Mouse (Mus musculus) CD4-positive helper T cell, adult 2 months (primary cell): ENCODE results near the gene Rps3a1.

Experiments used
- DNase-seq: peaks from one replicate; pipeline ENCODE4 v3.0.0-alpha.2; 2012; ENCODE audit warnings: low read depth, missing footprints, low spot score

The Rps3a1 gene

DNA sequence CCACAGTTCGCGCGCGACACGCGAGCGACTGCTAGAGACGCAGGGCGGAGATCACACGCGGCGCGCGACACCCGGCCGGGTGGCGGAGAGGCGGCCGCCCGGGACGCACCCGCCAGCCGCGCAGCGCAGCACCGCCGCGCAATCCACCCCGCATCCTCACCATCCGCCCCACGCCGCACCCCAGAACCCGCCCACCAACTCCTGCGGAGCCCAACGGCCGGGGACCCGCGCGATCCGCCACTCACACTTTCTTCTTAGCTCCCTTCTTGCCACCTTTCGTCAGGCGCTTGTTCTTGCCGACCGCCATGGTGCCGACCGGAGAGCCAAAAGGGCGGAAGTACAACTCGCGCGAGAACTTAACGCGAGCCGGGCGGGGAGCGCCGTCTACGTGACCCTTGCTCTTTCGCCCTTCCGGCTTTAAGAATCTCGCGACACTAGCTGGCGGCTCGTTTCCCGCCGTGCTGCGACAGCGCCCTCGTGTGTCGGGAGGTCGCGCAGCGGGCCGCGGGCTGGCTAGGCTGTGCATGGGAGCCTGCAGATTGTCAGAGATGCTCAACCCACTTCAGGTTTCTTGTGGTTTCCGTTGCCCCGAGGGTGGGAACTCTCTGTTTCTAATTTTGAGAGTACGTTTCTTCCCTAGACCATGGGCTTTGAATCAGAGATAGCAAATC, at the start of gene Rps3a1:
Rps3a1 (minus strand) TSS at position 440 of the 671 bp plus-strand sequence.
- DNase-seq = peak; percentile 99

DNA sequence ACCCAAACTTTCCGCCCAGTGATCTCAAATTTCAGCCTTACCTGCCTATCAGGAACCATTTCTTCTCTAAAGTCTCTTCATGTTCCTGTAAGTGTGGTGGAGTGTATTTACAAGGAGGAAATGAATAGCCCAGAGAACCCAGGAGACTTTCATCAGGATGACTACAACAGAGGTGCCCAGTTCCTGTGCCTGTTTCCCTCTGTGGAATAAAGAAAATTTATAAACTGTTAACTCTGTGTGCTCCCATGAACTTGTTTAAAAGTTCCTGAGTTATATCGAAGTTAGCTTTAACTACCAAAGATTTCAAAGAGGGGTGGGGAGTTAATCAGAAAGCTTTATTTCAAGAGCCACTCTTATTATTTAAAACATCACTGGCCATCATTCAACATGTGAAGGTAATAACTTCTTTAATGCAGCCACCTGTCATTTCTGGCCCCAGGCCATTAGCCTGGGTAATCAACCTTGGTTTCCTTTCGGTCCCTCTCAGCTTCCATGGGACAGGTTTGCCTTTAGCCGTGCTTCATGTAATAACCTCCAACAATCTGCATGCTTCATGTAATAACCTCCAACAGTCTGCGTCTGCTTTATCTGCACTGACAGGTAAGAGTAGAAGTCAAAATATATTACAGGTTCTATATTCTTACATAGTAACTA, 45.4 kb upstream of the Rps3a1 start:
- no peak for DNase-seq

DNA sequence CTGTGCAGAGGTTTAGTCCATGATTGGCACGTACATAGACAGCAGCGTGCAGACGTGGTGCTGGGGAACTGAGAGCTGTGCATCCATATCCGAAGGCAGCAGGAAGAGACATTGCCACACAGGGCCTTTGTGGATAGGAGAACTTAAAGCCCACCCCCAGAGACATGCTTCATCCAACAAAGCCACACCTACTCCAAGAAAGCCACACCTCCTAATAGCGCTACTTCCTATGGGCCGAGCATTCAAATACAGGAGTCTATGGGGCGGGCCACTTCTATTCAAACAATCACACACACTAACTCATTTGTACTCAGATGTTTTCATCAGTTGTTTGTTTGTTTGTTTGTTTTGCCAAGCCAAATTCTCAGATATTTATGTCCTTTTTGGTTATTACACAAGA, 42.0 kb upstream of the Rps3a1 start:
- no peak for DNase-seq

DNA sequence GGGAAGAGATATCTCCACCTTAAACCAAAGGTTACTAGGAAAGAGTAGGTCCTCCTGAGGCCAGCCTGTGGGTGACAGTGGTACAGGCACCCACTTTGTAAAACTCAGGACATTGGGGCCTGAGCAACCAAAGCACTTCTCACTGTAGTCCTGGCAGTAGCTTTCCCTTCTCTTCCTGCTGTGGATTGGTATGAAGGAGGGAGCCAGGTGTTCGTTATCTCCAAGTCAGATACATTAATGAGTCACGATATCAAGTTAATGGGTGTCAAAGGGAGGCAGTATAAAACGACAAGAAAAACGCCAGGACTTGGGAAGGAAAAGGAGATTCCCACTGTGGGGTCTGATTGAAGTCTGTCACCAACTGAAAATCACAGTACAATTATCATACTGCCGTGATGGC, 38.6 kb upstream of the Rps3a1 start:
- DNase-seq = no peak

DNA sequence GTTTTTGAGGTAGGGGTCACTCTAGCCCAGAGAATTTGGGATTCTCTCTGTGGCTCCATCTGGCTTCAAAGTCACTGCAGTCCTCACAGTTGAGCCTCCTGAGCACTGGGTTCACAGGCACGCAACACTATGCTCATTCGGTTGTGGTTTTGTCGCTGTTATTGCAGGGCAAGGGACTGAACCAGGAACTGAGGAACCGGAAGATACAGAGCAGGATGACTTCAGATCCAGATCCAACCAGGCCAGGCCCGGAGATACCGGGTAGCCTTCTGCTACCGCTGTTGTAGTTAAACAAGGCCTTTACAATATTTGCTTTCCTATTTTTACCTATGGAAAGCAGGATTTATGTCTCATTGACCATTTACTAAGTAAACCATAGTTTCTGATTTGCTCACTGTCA, 37.2 kb upstream of the Rps3a1 start:
- DNase-seq = no peak

DNA sequence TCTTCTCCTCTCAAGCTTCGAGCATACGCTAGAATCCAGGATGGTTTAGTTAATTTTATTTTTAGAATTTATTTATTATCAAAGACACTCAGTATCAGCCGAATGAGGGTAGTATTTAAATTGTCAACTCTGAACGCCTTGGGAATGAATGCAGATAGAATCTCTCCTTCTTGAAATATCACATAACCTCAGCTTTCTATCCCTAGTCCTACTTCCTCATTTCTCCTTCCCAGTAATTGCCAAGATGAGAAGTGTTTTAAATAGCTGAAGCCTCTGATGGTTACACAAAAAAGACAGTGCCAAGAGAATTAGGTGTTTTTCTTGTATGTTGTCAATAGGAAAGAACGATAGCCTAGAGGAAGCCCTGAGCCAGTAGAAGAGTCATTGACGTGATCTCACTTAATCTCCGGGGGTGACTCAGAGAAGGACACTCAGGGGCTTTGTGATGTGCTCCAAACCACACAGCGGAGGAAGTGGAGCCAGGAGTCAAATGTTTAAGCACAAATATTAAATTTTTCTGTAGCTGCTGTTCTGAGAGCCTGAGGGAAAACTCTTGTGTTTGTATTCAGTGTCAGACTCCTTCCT, 26.4 kb upstream of the Rps3a1 start:
- no peak for DNase-seq

DNA sequence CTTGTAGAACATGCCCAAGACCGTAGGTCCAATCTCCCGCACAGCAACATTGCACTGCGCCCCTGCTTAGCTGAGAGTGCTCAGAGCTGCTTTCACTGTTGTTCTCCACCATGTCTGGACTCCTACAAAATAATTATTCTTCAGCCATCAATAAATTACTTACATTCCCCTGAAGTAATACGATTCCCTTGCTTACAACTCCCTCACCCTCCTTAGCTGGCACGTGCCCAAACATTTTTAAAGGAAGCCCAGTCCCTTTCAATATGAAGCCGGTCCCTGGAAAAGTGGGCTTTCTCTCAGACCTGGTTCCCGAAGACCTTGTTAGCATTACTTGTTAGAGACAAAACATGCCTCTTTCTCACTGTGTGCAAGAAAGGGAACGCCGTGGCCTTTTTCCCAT, 7.0 kb upstream of the Rps3a1 start:
- DNase-seq = no peak

DNA sequence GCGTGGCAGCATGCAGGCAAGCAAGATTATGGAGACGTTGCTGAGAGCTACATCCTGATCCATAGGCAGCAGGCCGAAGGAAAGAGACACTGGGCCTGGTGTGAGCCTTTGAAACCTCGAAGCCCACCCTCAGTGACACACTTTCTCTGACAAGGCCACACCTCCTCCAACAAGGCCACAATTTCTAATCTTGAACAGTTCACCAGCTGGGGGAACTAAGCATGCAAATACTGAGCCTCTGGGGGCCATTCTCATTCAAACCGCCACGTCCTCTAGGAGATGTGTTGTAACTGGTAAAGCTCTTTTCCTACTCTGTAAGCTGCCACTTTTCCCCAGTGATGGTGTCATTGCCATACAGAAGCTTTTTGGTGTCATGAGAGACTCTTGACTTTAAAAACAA, 6.6 kb upstream of the Rps3a1 start:
- no peak for DNase-seq

DNA sequence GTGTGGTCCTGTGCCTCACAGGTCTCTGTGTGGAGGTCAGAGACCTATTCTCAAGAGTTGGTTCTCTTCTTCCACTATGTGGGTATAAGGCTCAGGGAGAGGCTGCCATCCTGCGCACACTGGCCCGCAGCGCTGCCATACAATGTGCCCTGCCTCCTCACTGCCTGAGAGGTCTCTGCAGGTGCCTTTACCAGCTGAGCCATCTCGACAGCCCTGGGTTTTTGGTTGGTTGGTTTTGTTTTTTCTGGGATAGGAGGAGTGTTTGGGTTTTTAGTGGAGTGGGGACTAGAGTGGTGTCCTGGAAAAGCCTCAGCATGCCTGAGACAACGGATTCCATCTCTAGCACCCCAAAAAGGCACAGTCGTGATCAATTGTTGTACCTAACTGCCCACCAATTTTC, 841 bp upstream of the Rps3a1 start:
- DNase-seq = no peak

DNA sequence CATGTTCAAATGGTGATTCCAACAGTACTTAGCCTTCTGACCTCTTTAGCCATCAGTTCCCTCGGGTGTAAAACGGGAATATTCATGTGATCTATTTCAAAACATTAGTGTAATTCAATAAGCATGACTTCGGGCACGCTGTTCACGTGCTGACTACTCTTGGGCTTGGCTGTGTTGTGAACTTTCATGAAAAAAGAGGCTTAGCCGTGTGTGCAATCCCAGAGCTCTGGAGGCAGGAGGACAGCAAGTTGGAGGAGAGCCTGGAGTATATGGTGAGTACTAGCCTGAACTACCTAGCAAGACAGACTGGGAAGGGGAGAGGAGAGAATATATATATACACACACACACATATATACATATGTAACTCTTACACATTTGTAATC, 424 bp upstream of the Rps3a1 start:
- no peak for DNase-seq

DNA sequence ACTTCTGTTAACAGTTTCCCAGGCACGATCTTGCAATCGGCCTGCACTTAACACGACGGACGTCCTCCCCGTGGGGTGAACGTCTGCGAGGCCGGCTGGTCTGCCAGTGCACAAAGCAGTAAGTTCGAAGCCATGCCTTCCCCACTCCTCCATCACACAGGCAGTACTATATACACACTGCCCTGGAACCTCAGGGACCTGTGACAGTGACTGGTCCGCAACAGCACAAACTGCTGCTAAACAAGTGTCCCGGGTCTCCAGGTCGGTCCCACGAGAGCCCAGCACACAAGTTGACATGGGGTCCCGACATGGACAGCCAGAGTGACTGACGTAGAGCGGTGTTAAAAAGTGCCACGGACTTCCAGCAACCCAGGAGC, 628 bp downstream of the Rps3a1 start:
- DNase-seq = no peak

DNA sequence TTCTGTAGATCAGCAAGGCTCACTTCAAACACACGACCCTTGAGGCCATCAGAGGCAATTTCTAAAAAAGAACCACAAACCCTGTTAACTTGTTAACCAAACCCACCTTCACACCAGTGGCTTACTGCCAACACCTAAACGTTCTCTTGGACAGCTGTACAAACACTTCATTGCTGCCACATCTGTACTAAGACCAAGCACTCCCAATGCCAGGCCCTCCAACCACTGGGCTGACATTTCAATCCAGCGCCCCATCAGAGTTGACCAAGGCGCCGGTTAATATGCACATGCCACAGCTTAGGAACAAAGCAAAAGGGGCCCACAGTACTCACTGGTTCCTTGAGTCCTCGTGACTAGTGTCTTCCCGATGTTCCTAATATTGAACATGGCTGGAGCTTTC, 1.1 kb downstream of the Rps3a1 start:
- no peak for DNase-seq

DNA sequence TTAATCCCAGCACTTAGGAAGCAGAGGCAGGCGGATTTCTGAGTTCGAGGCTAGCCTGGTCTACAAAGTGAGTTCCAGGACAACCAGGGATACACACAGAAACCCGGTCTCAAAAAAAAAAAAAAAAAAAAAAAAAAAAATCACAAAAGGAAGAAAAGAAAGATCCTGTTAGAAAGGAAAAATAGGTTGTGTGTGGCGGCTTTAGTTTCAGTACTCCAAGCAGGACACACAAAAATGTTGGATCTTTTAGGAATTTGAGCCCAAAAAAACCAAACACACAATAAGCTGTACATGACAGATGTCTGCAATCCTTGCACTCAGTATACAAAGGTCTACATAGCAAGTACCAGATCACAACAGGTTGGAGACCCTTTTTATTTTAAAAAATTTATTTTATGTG, 2.8 kb downstream of the Rps3a1 start:
- no peak for DNase-seq

DNA sequence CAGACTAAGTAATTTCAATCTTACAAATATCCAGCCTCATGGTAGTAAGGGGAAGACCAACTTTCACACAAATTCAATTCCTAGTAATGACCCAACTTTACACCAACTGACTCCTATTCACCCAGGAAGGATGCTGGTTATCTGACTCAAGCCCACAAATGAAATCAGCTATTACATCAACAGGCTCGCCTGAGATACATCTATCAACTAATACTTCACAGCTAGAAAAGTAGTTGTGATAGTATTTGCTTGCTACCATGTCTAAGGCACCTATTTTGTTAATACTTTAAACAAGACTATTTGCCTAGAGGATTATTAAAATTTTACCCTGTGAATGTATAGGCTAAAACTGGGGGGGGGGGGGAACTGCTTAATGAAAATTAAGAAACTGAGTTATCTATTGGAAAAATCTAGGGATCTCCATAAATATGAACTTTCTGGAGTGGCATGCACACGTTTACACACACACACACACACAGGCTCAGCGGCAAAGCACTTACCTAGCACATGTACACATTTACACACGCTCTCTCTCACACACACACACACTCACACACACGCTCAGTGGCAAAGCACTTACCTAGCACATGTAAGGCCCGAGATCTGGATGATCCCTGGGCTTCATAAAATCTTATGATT, 5.4 kb downstream of the Rps3a1 start:
- DNase-seq = no peak

DNA sequence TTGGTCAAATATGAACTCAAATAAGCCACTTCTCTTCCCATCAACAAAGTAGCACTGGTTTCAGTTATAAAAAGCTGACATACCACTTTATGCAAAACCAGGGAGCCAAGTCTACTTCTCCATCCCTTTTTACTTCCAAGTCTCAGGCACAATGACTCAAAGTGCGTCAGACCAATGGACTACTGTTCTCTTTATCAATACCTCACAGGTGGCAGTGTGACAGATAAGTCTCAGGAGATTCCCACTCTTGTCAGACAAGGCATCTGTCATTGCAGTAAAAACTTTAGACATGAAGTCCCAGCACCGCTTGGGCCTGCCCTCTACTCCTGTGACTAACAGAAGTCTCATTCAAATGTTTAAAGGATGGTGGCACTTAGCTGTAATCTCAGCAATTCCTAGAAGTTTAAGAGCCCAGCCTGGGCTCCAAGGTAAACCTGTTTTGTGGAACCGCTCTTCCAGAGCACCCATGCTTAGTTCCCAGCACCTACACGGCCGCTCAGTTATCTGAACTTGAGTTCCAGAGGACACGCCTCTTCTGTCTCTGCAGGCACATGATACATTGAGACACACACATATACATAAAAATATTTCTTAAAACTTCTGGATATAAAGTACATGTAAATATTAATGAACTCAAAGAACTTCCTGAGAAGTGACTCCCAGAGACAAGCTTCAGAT, 6.5 kb downstream of the Rps3a1 start:
- no peak for DNase-seq

DNA sequence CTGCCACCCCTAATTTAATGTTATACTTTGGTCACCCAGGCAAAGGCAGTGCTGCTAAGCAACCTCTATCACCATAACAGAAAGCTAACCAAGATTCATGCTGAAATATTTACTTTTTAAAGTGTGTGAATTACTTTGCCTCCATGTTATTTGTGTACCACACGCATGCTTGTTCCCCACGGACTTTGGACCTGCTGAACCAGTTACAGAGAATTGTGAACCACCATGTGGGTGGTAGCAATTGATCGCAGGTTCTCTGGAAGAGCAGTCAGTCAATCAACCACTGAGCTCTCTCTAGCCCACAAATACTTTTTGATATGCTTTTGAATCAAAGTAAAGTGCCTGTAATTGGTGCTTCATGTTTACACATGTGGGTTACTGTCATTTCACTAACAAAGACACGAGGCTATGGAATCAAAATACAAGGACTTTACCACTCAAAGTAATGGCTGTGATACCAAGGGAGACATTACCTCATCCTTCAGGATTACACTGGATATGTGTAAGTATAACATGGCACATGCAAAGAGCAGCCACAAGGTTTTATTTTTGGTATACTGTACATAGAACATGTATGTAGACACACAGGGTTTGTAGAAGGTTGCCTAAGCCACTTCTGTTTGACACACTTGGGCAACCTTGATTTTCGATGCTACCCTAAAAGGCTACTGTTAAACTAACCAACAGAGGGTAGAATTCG, 7.4 kb downstream of the Rps3a1 start:
- no peak for DNase-seq

DNA sequence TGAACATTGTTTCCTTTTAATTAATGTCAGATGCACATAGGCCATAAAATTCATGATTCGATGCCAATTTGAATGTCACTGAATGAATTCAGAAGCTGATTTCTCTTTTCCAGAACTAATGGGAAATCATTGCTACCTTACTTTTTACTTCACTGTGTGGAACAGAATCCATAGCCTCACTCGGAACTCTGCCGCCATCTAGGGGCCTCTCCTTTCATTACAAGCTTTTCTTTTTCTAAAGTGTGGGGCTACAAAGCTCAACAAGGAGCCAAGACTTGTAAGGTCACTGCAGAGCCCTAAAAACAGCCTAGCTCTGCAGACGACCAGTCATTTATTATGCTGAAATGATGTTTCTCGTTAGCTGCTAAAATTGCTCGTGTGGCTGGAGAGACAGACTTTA, 12.7 kb downstream of the Rps3a1 start:
- peak; percentile 51 for DNase-seq

DNA sequence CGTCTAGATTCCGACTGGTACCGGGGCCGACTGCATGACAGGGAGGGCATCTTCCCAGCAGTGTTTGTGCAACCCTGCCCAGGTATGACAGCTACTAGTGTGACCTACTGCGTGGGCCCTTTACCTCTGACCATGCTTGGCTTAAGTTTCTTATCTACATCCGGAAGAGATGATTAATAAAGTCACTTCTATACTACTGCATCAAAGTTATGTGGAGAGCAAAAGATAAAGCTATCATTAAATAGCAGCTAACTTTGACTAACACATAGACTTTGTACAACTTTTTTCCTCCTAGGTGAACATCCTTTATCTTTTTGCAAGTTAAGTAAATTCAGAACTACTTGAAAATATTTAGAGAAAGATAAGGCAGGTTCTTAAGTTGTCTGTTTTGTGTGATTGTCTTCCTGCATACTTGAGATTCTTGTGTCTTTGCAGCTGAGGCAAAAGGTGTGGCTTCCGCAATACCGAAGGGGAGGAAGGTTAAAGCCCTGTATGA, 19.2 kb downstream of the Rps3a1 start:
- DNase-seq = no peak

DNA sequence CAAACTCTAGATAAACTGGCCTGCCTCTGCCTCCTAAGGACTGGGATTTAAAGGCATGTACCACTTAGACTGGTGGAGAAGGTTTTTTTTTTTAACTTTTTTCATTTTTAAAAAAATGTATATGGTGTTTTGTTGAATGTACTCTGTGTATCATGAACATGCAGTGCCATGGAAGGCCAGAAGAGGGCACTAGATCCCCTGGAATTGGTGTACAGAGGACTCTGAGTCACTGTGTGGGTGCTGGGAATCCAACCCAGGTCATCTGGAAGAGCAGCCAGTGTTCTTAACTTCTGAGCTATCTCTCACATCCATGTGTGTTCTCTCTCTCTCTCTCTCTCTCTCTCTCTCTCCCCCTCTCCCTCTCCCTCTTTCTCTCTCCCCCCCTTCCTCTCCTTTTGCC, 20.3 kb downstream of the Rps3a1 start:
- DNase-seq = no peak

DNA sequence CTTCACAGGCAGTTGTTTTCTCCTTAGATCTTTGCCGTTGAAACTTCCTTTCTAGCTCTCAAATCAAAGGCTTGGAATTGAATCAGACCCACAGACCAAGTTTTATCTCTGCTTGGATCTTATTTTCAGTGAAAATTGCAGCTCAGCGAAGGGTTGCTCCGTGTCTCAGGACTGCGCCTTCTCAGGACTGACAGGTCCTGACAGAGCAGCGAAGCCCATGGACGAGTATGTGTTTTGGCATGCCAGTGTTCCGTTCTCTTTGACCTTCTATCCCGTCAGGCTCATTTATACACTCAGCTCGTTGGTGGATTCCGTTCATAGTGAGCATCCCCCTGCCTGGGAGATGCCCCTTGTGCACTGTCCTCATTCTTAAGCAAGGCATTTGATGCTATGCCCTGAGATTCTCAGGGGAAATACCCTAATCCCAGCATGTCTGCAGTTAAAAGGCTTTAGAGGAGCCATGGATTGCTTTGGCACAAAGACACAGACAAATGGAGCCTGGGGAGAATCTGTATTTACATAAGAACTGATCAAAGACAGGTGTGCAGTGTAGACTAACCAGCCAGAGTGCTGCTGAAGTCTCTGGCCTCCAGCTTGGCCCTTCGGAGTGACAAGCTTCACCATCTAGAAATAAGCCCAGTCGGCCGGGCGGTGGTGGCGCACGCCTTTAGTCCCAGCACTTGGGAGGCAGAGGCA, 23.1 kb downstream of the Rps3a1 start:
- DNase-seq = no peak

DNA sequence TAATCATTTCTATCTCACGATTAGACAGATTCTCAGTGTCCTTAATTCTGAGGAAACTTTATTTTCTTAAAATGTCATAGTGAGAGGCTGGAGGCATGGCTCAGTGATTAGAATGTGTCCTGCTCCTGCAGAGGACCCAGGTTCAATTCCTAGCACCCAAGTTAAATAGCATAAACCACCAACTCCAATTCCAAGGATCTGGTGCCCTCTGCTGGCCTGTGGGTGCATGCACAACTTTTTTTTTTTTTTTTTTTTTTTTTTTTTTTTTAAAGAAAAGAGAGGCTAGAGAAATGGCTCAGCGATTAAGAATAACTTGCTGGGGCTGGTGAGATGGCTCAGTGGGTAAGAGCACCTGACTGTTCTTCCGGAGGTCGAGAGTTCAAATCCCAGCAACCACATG, 25.6 kb downstream of the Rps3a1 start:
- no peak for DNase-seq
